Mouse (Mus musculus) brown adipose tissue, adult 24 weeks (tissue): ENCODE measurements around the gene Rpl21. TPM values are rescaled to one million over a fixed set of nuclear protein-coding genes. Genes with fewer than 3 reads are reported as not detected.

Experiments used
- H3K27ac ChIP-seq: fragments of 200-500 bp; replicated peaks from 2 replicates; pipeline ENCODE4 v1.5.1; 2012; ENCODE audit warnings: low read depth, mild to moderate bottlenecking, low read length
- H3K4me1 ChIP-seq: fragments of 200-500 bp; 2 replicates; pipeline ENCODE4 v1.6.1; 2012; ENCODE audit warnings: low read length, mixed read lengths; ENCODE audit not compliant: control insufficient read depth, insufficient read depth, insufficient read length
- H3K4me3 ChIP-seq: fragments of 200-500 bp; 2 replicates; pipeline ENCODE4 v1.5.1; 2012; ENCODE audit warnings: low read depth, mild to moderate bottlenecking, low read length, moderate library complexity; ENCODE audit not compliant: insufficient read depth
- polyA plus RNA-seq: library from polyadenylated mRNA; stranded (reverse); fragments of >200 nt; gene quantifications from 2 replicates; pipeline ENCODE4 v1.2.4, GENCODE M21; 2012; ENCODE audit not compliant: missing spikeins, insufficient read depth, insufficient read length

Gene Rpl21
- polyA plus RNA-seq, 1 experiment, result 55.2 TPM

DNA sequence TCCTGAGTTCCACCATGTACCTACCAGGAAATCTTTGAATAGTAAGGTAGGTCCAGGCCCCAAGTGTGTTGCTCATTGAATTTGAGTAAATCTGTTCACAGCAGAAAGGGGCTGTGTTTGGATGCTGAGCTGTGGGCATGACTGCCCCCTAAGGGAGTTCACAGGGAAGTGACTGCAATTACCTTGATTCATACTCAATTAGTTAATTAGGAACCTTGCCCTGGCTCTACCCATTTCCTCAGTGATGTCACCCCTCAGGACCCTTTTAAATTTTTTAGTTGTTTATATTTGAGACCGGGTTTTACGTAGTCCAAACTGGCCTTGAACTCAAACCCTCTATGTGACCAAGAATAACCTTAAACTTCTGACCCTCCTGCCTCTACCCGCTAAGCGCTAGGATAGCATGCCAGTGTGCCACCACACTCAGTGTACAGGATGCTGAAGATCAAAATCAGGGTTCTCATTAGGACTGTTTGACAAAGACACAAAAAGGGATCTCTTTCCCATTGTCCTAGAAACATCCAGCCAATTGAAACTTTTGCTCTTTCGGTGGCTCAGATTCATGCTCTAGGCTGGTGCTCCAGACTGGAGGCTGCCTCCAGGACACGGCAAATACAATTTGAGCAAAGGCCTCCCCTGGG is 11.7 kb downstream of the Rpl21 start:
- Histone ChIP-seq H3K27ac (0 out of 2 replicates have a peak overlapping the region, but pooled peaks have one; percentile 17), H3K4me1 (no peaks in the 10 kb centered on the region), H3K4me3 (peak overlapping the region; percentile 70)

DNA sequence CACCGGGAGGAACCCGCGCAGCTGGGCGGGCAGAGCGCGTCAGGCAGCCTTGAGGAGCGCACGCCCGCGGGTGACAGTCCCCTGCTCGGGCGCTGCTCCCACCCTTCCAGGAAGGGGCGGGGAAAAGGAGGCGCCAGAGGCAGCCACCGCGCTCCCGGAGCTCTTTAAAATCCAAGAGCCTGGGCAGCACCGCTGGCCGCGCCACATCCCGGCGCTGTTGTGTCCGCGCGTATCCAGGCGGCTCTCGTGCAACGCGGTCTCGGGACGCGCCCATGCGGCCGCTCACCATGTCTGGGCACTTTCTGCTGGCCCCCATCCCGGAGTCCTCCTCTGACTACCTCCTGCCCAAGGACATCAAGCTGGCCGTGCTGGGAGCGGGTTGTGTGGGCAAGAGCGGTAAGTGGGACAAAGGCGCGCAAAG is 12.3 kb downstream of the Rpl21 start, which contains the start of gene Rasl11a:
Rasl11a (plus strand) TSS at position 127 of the 421 bp plus-strand sequence.
- Histone ChIP-seq H3K27ac (peak within 1 kb of the TSS; percentile 17; the same call in 1 of the 2 replicates), H3K4me1 (no peaks in the 10 kb centered on the region), H3K4me3 (peak within 1 kb of the TSS; percentile 70)

DNA sequence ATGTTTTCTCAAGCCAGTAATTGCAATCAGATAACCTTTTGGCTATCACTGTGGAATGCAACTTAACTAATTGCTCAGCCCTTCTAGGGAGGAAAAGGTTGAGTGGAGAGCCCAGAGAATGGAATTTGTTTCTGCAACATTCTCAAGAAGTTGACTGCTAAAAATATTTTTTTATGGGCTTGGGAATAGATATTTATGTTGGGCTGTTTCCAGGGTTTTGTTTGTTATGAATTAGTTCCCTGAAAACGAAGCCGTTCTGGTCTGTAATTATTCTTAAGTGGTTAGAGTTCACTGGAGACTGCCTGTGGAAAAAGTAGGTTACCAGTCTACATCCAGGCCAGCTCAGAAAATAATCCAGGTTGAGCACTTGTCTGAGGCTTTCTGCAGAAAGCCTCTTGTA is 13.8 kb downstream of the Rpl21 start:
- H3K4me1 ChIP-seq, result no peaks in the 10 kb centered on the region
- H3K4me3 ChIP-seq, result peak overlapping the region; percentile 40
- no peak overlapping the region for H3K27ac ChIP-seq

DNA sequence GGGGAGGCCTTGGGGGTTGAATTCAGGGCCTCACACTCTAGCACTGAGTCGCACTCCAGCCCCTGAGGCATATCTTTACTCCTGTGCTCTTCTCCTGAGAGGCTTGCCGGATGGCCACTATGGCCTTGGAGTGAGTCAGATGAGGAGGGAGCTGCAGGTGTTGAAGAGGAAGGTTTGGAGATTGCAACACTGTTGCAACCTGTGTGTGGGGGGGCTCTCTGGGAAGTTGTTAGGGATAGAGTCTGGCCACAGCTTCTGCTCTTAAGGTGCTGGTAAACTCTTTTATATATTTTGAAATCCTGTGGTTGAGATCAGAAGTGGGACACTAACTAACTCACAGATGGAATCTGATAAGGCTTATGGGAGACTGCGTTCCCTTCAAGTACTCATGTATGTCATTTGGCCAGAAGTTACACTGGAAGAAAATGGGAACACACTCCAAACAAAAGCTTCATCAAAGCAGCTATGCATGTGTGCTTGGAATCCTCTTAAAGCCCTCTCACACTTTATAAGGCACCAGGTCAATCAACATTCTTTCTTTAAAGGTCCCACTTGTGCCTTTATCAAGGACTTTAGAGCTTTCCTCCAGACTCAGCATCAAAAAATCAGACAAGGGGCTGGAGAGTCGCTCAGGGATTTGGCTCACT is 16.4 kb downstream of the Rpl21 start:
- Histone ChIP-seq H3K4me3 (no peak overlapping the region), H3K27ac (no peak overlapping the region), H3K4me1 (no peaks in the 10 kb centered on the region)

DNA sequence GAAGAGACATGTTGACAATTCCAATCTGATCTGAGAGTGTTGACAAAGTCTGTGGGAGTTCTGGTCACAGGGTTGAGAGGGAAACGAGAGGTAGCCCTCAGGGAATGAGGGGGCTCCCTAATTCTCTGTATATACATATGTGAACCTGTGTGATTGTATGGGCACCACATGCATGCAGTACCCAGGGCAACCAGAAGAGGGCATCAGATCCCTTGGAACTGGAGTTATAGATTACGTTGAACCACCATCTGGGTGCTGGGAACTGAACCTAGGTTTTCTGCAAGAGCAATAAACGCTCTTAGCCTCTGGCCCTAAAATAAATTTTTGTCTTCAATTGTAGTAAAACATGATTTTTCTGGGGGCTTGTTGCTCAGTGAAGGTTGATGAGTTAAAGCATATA is 23.4 kb downstream of the Rpl21 start:
- H3K4me3 ChIP-seq, result no peak overlapping the region
- H3K27ac ChIP-seq, result no peak overlapping the region
- H3K4me1 ChIP-seq, result no peaks in the 10 kb centered on the region

DNA sequence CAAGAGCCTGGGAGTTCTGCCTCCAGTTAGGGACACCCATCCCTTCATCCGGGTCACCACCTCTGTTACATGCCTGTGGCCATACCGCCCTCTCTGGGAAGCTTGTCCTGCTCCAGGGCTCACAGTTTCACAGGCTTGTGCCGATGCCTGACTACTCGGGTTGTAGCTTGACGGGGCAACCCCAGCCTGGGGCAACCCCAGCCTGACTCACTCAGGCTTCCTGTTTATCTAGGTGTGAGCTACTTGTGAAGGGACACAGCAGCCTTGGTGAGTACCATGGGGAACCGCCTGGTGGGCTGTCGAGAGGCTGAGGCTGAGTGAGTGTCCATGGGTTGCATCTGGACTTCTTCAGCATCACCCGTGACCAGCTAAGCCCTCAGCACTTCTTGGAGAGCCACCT is 24.9 kb downstream of the Rpl21 start:
- no peaks in the 10 kb centered on the region for H3K4me1 ChIP-seq
- H3K4me3 ChIP-seq, result no peak overlapping the region
- H3K27ac ChIP-seq, result no peak overlapping the region

DNA sequence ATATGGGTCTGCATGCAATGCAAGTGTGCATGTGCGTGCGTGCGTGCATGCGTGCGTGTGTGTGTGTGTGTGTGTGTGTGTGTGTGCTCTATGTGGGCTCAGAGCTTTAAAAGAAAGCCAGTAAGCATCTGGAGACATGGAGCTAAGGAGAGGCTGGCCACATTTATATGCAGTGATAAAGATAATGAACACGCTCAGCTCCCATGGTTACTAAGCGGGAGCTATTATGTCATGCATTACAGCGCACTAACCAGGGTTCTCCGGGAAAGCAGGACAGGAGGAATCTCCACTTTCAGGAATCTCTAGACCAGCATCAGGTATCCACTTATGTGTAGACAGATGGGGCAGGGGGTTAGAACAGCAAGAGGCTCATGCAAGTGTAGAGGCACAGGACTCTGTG is 26.1 kb downstream of the Rpl21 start:
- H3K27ac ChIP-seq, result no peak overlapping the region
- H3K4me3 ChIP-seq, result no peak overlapping the region
- H3K4me1 ChIP-seq, result no peaks in the 10 kb centered on the region

DNA sequence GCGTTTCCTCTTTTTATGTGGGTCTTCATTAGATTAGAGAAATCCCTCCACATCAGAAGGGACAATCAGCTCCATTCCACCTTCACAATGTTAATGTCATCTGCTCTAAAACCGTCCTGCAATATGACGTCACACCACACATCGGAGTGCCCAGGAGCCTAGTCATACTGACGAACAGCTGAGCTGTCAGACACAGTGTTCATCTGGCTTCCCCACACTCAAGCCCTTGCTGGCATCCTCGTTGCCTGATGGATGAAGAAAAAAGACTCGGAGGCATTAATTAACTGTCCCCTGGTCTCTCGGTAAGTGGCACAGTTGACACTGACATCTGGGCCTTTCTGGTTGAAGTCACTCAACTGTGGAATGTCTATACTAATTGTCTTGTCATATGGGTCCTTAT is 26.6 kb downstream of the Rpl21 start:
- H3K27ac ChIP-seq, result no peak overlapping the region
- H3K4me1 ChIP-seq, result no peaks in the 10 kb centered on the region
- H3K4me3 ChIP-seq, result no peak overlapping the region

DNA sequence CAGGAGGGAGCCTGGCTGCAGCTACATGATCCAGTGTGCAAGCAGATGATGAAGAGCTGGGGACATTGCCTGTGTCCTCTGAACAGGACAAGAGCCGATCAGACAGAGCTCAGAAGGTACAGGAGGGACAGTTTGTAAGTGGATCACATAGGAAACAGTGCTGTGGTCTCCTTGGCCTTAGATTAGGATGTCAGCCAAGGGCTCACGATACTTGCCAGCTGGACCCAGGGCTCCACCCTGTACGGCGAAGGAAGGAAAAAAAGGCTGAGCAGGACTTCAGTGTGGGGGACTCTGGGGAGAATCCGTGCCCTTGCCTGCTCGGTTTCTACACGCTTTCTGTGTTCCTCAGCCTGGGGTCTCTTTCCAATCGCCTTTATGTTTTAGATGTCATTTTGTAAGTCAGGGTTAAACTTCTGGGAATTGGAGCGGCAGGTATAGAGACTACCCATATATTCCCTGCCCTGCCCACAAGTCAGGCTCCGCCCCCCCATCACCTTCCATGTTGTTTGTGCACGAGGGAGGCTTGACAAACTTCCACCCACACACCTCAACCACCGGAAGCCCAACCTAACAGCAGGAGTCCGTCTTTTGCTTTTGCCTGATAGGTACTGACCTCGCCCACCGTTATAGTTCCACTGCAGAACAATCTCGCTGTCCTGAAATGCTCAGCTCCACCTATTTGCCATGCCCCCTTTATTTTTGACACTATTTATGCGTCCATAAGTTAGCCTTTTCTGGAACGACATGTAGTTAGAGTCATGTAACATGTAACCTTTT is 27.7 kb downstream of the Rpl21 start:
- Histone ChIP-seq H3K27ac (no peak overlapping the region), H3K4me3 (no peak overlapping the region), H3K4me1 (no peaks in the 10 kb centered on the region)

DNA sequence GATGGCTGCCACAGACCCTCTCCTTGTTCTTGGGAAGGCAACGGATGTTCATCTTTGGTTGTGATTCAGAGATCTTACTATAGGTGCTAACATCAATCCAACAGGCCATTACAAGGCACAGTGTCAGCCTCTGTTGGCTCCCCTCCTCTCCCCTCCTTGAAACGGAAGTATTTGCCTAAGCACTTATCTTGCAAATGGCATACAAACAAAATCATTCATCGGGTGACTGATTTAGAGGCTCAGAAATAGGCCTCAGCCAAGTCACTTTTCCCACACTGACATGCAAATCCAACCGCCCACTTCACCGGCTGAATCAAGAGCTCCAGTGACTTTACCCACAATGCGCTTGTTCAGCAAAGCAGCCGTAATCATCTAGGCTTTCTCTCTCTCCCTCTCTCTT is 28.9 kb downstream of the Rpl21 start:
- Histone ChIP-seq H3K27ac (no peak overlapping the region), H3K4me3 (no peak overlapping the region), H3K4me1 (no peaks in the 10 kb centered on the region)

DNA sequence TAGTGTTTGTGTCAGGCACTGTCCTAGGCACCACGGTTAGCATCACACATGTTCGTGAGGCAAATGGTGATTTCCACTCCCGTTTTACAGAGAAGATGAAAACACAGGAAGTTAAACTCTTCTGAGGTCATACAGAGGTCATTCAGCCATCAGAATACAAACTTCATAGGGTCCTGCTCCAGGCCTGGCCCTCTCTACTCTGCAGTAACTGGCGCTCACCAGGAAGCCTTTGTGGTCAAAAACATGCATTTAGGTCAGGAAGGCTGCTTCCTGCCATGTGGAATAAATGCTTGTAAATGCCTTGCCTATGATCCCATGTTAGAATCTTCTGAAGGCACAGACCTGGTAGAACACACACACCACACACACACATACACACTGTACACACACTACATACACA is 32.8 kb downstream of the Rpl21 start:
- Histone ChIP-seq H3K27ac (no peak overlapping the region), H3K4me3 (no peak overlapping the region), H3K4me1 (peaks cover 3% of the 10 kb centered on the region; the same call in 1 of the 2 replicates)

DNA sequence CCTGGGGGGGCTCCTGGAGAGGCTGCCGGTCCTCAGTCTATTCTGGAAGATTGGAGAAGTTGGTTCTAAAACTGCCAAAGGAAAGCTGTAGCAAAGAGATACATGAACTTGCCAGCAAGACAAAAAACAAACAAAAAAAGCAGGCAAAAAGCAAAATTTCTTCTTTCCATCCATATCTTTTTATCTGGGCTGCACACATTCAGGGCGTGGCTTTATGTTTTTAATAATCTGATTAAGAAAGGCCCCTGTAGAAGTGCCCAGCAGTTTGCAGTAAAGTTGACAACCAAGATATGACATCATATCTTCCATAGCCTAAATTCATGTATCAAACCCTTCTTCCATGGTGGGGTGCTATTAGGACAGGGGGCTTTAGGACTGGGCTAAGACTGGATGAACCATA is 33.6 kb downstream of the Rpl21 start:
- Histone ChIP-seq H3K4me1 (peaks cover 3% of the 10 kb centered on the region; the same call in 1 of the 2 replicates), H3K27ac (no peak overlapping the region), H3K4me3 (no peak overlapping the region)

DNA sequence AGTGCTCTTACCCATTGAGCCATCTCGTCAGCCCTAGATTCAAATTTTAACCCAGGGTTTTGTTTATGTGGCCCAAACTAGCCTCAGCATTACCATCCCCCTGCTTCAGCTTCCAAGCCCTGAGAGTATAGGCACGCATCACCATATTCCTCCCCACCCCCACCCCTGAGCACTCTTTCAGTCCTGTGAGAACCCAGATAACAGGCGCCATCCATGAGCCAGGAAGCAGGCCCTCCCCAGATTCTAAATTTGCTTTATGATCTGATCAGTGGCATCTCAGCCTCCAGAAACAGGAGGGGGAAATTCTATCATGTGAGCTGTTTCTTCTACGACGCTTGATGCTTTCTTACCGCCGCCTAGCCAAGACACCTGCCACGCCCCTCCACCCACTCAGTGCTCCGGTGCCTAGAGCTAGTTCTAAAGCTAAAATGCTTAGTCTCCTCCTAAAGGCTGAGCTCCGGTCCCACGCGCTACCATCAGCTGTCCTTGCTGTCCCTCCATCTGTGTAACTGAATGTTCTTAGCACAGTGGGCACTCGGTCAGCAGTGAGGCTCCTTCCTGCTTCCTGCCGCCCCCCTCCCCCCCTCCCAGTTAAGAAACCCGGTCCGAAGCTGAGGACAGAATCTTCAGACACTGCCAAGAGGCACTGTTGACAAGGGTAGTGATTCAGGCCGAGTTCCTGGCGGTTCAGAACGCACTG is 34.7 kb downstream of the Rpl21 start:
- H3K27ac ChIP-seq, result no peak overlapping the region
- peaks cover 3% of the 10 kb centered on the region; the same call in 1 of the 2 replicates for H3K4me1 ChIP-seq
- no peak overlapping the region for H3K4me3 ChIP-seq

DNA sequence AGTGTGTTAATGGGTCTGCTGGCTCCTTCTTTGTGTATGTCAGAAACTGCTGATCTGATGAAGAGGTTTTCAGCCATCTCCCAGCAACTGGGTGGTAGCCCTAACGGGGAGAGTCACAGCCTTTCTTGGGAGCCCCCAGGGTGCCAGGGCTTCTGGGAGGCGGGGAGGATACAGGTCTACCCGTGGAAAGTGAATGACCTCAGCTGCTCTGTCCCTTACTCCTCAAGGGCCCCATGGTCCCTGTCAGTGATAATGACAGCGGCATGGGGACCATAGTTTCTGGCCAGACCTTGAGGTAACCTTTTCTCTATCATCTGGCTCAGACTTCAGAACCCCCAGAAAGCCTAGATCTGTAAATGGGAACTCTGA is 35.2 kb downstream of the Rpl21 start:
- no peak overlapping the region for H3K4me3 ChIP-seq
- peaks cover 3% of the 10 kb centered on the region; the same call in 1 of the 2 replicates for H3K4me1 ChIP-seq
- H3K27ac ChIP-seq, result no peak overlapping the region

DNA sequence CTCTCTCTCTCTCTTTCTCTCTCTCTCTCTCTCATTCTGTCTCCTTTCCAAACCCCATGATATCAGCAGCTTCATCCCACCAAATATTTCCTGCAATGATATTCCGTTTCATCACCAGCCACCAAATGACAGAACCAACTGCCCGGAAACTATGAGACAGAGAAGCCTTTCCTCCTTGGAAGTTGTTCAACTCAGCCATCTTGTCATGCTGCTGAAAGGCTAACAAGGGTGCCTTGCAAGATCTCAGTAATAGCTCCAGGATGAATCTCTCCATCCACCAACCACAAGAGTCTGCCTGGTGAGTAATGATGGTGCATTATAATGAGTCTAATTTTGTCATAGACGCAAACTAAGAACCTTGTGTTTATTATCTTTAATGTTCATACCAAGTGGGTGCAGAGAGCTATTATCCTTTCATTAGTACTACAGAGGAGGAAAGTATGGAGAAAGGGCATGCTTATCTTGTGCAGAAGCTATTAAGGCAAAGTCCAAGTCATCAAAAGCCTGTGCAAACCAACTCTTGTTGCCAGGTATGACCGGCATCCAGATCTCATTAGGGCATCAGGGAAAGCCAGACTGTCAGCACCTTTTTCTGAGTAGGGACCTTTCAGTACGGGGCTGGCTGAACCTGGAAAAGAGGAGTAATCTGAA is 40.4 kb downstream of the Rpl21 start:
- Histone ChIP-seq H3K4me1 (no peaks in the 10 kb centered on the region), H3K27ac (no peak overlapping the region), H3K4me3 (no peak overlapping the region)
